Mouse (Mus musculus) neural tube, embryonic 12.5 days (tissue): ENCODE measurements at regions not wholly inside any gene's neighbourhood (a gene's known extent, or its start where the extent isn't known, plus 50 kb on each side); places are given as distances from the start of the nearest gene placed in this dataset.

Experiments
- ATAC-seq: fragments of 200-750 bp; cut with Nextera tagmentation; 2 replicates; pipeline ENCODE4 v1.8.0; 2017; ENCODE audit warnings: low read depth, mild to moderate bottlenecking, moderate TSS enrichment, moderate library complexity; ENCODE audit not compliant: low FRiP score
- H3K27ac ChIP-seq: fragments of 300-500 bp; sonication (generic); 2 replicates; pipeline ENCODE4 v1.5.1; 2016
- H3K27me3 ChIP-seq: fragments of 300-500 bp; sonication (generic); replicated peaks from 2 replicates; pipeline ENCODE4 v1.6.1; 2016; ENCODE audit warnings: mild to moderate bottlenecking
- H3K36me3 ChIP-seq: fragments of 300-500 bp; sonication (generic); 2 replicates; pipeline ENCODE4 v1.6.1; 2016; ENCODE audit warnings: mild to moderate bottlenecking
- H3K4me1 ChIP-seq: fragments of 300-500 bp; sonication (generic); 2 replicates; pipeline ENCODE4 v1.6.1; 2016
- H3K4me2 ChIP-seq: fragments of 300-500 bp; sonication (generic); replicated peaks from 2 replicates; pipeline ENCODE4 v1.6.1; 2016; ENCODE audit warnings: mild to moderate bottlenecking
- H3K4me3 ChIP-seq: fragments of 300-500 bp; sonication (generic); 2 replicates; pipeline ENCODE4 v1.5.1; 2016
- H3K9ac ChIP-seq: fragments of 300-500 bp; sonication (generic); 2 replicates; pipeline ENCODE4 v1.6.1; 2016; ENCODE audit warnings: mild to moderate bottlenecking
- H3K9me3 ChIP-seq: fragments of 300-500 bp; sonication (generic); 2 replicates; pipeline ENCODE4 v1.6.1; 2016; ENCODE audit warnings: mild to moderate bottlenecking
- WGBS: fragments of 180-500 bp; shearing (Covaris S2); methylation state at CpG from one replicate; pipeline ENCODE4 v1.1.7; 2016; 5-methylcytosine and 5-hydroxymethylcytosine counted together

GRCm38 (mm10) chrX:82741478-82741877 lies 207.2 kb upstream of the Dmd start:
- Histone ChIP-seq H3K27me3 (no peaks in the 10 kb centered on the region), H3K4me3 (no peak overlapping the region), H3K36me3 (no peaks in the 10 kb centered on the region), H3K9ac (no peak overlapping the region), H3K27ac (no peak overlapping the region), H3K9me3 (no peaks in the 10 kb centered on the region), H3K4me1 (no peaks in the 10 kb centered on the region), H3K4me2 (no peak overlapping the region)
- ATAC-seq, result no peak

GRCm38 (mm10) chrX:82764204-82764603 lies 184.5 kb upstream of the Dmd start:
- Histone ChIP-seq H3K9me3 (no peaks in the 10 kb centered on the region), H3K4me1 (no peaks in the 10 kb centered on the region), H3K36me3 (no peaks in the 10 kb centered on the region), H3K9ac (no peak overlapping the region), H3K4me3 (no peak overlapping the region), H3K27ac (no peak overlapping the region), H3K4me2 (no peak overlapping the region), H3K27me3 (no peaks in the 10 kb centered on the region)
- no peak for ATAC-seq
- WGBS, result 30% methylated on average over 2 of the region's 2 CpGs

GRCm38 (mm10) chrX:82809171-82809570 lies 139.5 kb upstream of the Dmd start:
- Histone ChIP-seq H3K4me1 (no peaks in the 10 kb centered on the region), H3K36me3 (no peaks in the 10 kb centered on the region), H3K9ac (no peak overlapping the region), H3K4me3 (no peak overlapping the region), H3K27me3 (no peaks in the 10 kb centered on the region), H3K9me3 (no peaks in the 10 kb centered on the region), H3K4me2 (no peak overlapping the region), H3K27ac (no peak overlapping the region)
- 25% methylated on average over 2 of the region's 2 CpGs for WGBS
- no peak for ATAC-seq

- Histone ChIP-seq H3K9me3 (no peaks in the 10 kb centered on the region), H3K4me1 (no peaks in the 10 kb centered on the region), H3K4me2 (peak overlapping the region; percentile 44), H3K4me3 (peak overlapping the region; percentile 19; the same call in 1 of the 2 replicates), H3K27me3 (no peaks in the 10 kb centered on the region), H3K9ac (no peak overlapping the region), H3K27ac (no peak overlapping the region), H3K36me3 (no peaks in the 10 kb centered on the region)
- WGBS, result 21% methylated on average over 11 of the region's 11 CpGs
- no peak for ATAC-seq
These were observed 134.1 kb upstream of the Dmd start for GRCm38 (mm10) chrX:82814618-82815017.

- H3K4me2 ChIP-seq, result no peak overlapping the region
- H3K27me3 ChIP-seq, result no peaks in the 10 kb centered on the region
- no peak overlapping the region for H3K27ac ChIP-seq
- H3K36me3 ChIP-seq, result no peaks in the 10 kb centered on the region
- no peaks in the 10 kb centered on the region for H3K9me3 ChIP-seq
- WGBS, result 61% methylated on average over 4 of the region's 4 CpGs
- no peak overlapping the region for H3K4me3 ChIP-seq
- H3K4me1 ChIP-seq, result no peaks in the 10 kb centered on the region
- no peak overlapping the region for H3K9ac ChIP-seq
- no peak for ATAC-seq
These were observed 131.6 kb upstream of the Dmd start for GRCm38 (mm10) chrX:82817045-82817444.

GRCm38 (mm10) chrX:82823606-82824005 lies 125.1 kb upstream of the Dmd start:
- Histone ChIP-seq H3K9ac (no peak overlapping the region), H3K9me3 (no peaks in the 10 kb centered on the region), H3K4me2 (no peak overlapping the region), H3K27ac (no peak overlapping the region), H3K27me3 (no peaks in the 10 kb centered on the region), H3K4me1 (no peaks in the 10 kb centered on the region), H3K4me3 (no peak overlapping the region), H3K36me3 (no peaks in the 10 kb centered on the region)
- ATAC-seq, result no peak
- WGBS, result 40% methylated on average over 5 of the region's 5 CpGs

- H3K27ac ChIP-seq, result no peak overlapping the region
- H3K9me3 ChIP-seq, result no peaks in the 10 kb centered on the region
- no peaks in the 10 kb centered on the region for H3K4me1 ChIP-seq
- no peak overlapping the region for H3K4me3 ChIP-seq
- H3K4me2 ChIP-seq, result no peak overlapping the region
- 42% methylated on average over 1 of the region's 1 CpGs for WGBS
- no peaks in the 10 kb centered on the region for H3K36me3 ChIP-seq
- no peak overlapping the region for H3K9ac ChIP-seq
- H3K27me3 ChIP-seq, result no peaks in the 10 kb centered on the region
- ATAC-seq, result no peak
These were observed 82.6 kb upstream of the Dmd start for GRCm38 (mm10) chrX:82866116-82866515.
